Mouse (Mus musculus): ENCODE data around the gene Lrtm2. TPM values are rescaled to one million over a fixed set of nuclear protein-coding genes. Genes with fewer than 3 reads are reported as not detected.

Gene Lrtm2
- polyA plus RNA-seq (2015; fragmentation: Nextera tagmentation; extraction: Ambion mirVana) = 0.04 TPM in 2 replicates

GRCm38 (mm10) chr6:119330506-119330905 lies at the start of gene Lrtm2:
TSS of gene Lrtm2 (minus strand) at chr6:119330766.
- H3K36me3 ChIP-seq (ENCODE audit: control insufficient read depth, insufficient read depth) = no peaks in the 10 kb centered on the region
- H3K27me3 ChIP-seq (replicated peaks; ENCODE audit: control insufficient read depth, insufficient read depth, low read length) = peaks cover 41% of the 10 kb centered on the region
- H3K27ac ChIP-seq (ENCODE audit: low read depth, low read length) = no peak within 1 kb of the TSS
- peak within 1 kb of the TSS; percentile 9; the same call in 1 of the 2 replicates for H3K4me3 ChIP-seq (ENCODE audit: low read depth, low read length)
- peak within 1 kb of the TSS; percentile 48 for H3K4me2 ChIP-seq (replicated peaks; ENCODE audit: low read depth)
- H3K9me3 ChIP-seq (ENCODE audit: control insufficient read depth) = no peaks in the 10 kb centered on the region
- no peaks in the 10 kb centered on the region for H3K4me1 ChIP-seq (replicated peaks; ENCODE audit: control insufficient read depth, insufficient read depth, low read length)
- WGBS = under 1% methylated on average over 26 of the region's 31 CpGs
- no peak within 1 kb of the TSS for H3K9ac ChIP-seq (ENCODE audit: low read depth, low read length)
- ATAC-seq = no peak
- no peak for TF ChIP-seq CTCF (IDR thresholded peaks at IDR 0.05; ENCODE audit: low read depth)

GRCm38 (mm10) chr6:119378631-119379030 lies 48.1 kb upstream of the Lrtm2 start:
- Histone ChIP-seq H3K9ac (ENCODE audit: low read depth, low read length) (no peak overlapping the region), H3K4me1 (replicated peaks; ENCODE audit: control insufficient read depth, insufficient read depth, low read length) (peaks cover 3% of the 10 kb centered on the region; the same call in 1 of the 2 replicates), H3K27me3 (replicated peaks; ENCODE audit: control insufficient read depth, insufficient read depth, low read length) (no peaks in the 10 kb centered on the region), H3K4me2 (replicated peaks; ENCODE audit: low read depth) (no peak overlapping the region), H3K9me3 (ENCODE audit: control insufficient read depth) (no peaks in the 10 kb centered on the region), H3K4me3 (ENCODE audit: low read depth, low read length) (no peak overlapping the region), H3K27ac (ENCODE audit: low read depth, low read length) (no peak overlapping the region), H3K36me3 (ENCODE audit: control insufficient read depth, insufficient read depth) (0 out of 2 replicates have a peak, but pooled peaks cover 5% of the 10 kb centered on the region)
- WGBS = 82% methylated on average over 1 of the region's 1 CpGs
- no peak for ATAC-seq
- 0 out of 2 replicates have a peak, but pooled peaks have one; percentile 20 for TF ChIP-seq CTCF (IDR thresholded peaks at IDR 0.05; ENCODE audit: low read depth)

- no peak overlapping the region for H3K9ac ChIP-seq (ENCODE audit: low read depth, low read length)
- no peak overlapping the region for H3K4me2 ChIP-seq (replicated peaks; ENCODE audit: low read depth)
- no peak overlapping the region for H3K4me3 ChIP-seq (ENCODE audit: low read depth, low read length)
- ATAC-seq = peak; percentile 63
- no peaks in the 10 kb centered on the region for H3K27me3 ChIP-seq (replicated peaks; ENCODE audit: control insufficient read depth, insufficient read depth, low read length)
- 0 out of 2 replicates have a peak, but pooled peaks cover 5% of the 10 kb centered on the region for H3K36me3 ChIP-seq (ENCODE audit: control insufficient read depth, insufficient read depth)
- 12% methylated on average over 2 of the region's 2 CpGs for WGBS
- no peak overlapping the region for H3K27ac ChIP-seq (ENCODE audit: low read depth, low read length)
- no peak for TF ChIP-seq CTCF (IDR thresholded peaks at IDR 0.05; ENCODE audit: low read depth)
- peaks cover 8% of the 10 kb centered on the region; the same call in 1 of the 2 replicates for H3K4me1 ChIP-seq (replicated peaks; ENCODE audit: control insufficient read depth, insufficient read depth, low read length)
- H3K9me3 ChIP-seq (ENCODE audit: control insufficient read depth) = no peaks in the 10 kb centered on the region
Measured at GRCm38 (mm10) chr6:119377613-119378012, 47.0 kb upstream of the Lrtm2 start.

GRCm38 (mm10) chr6:119375035-119375434 lies 44.5 kb upstream of the Lrtm2 start:
- Histone ChIP-seq H3K4me1 (replicated peaks; ENCODE audit: control insufficient read depth, insufficient read depth, low read length) (peaks cover 8% of the 10 kb centered on the region; the same call in 1 of the 2 replicates), H3K4me3 (ENCODE audit: low read depth, low read length) (no peak overlapping the region), H3K36me3 (ENCODE audit: control insufficient read depth, insufficient read depth) (0 out of 2 replicates have a peak, but pooled peaks cover 5% of the 10 kb centered on the region), H3K4me2 (replicated peaks; ENCODE audit: low read depth) (no peak overlapping the region), H3K27ac (ENCODE audit: low read depth, low read length) (no peak overlapping the region), H3K9me3 (ENCODE audit: control insufficient read depth) (no peaks in the 10 kb centered on the region), H3K9ac (ENCODE audit: low read depth, low read length) (no peak overlapping the region), H3K27me3 (replicated peaks; ENCODE audit: control insufficient read depth, insufficient read depth, low read length) (no peaks in the 10 kb centered on the region)
- WGBS = 78% methylated on average over 5 of the region's 5 CpGs
- peak; percentile 44 for TF ChIP-seq CTCF (IDR thresholded peaks at IDR 0.05; ENCODE audit: low read depth)
- no peak for ATAC-seq

- TF ChIP-seq CTCF (IDR thresholded peaks at IDR 0.05; ENCODE audit: low read depth) = no peak
Measured at GRCm38 (mm10) chr6:119373000-119373705, 42.6 kb upstream of the Lrtm2 start.

GRCm38 (mm10) chr6:119372237-119372636 lies 41.7 kb upstream of the Lrtm2 start:
- H3K36me3 ChIP-seq (ENCODE audit: control insufficient read depth, insufficient read depth) = peaks cover 9% of the 10 kb centered on the region
- no peak overlapping the region for H3K27ac ChIP-seq (ENCODE audit: low read depth, low read length)
- H3K9ac ChIP-seq (ENCODE audit: low read depth, low read length) = no peak overlapping the region
- 0 out of 2 replicates have a peak, but pooled peaks cover 8% of the 10 kb centered on the region for H3K4me1 ChIP-seq (replicated peaks; ENCODE audit: control insufficient read depth, insufficient read depth, low read length)
- no peak overlapping the region for H3K4me3 ChIP-seq (ENCODE audit: low read depth, low read length)
- no peaks in the 10 kb centered on the region for H3K27me3 ChIP-seq (replicated peaks; ENCODE audit: control insufficient read depth, insufficient read depth, low read length)
- H3K4me2 ChIP-seq (replicated peaks; ENCODE audit: low read depth) = no peak overlapping the region
- TF ChIP-seq CTCF (IDR thresholded peaks at IDR 0.05; ENCODE audit: low read depth) = no peak
- H3K9me3 ChIP-seq (ENCODE audit: control insufficient read depth) = no peaks in the 10 kb centered on the region
- no peak for ATAC-seq
- WGBS = 35% methylated on average over 5 of the region's 5 CpGs

More at GRCm38 (mm10) chr6:119373000-119373705, 42.6 kb upstream of the Lrtm2 start:
- peaks cover 8% of the 10 kb centered on the region for H3K36me3 ChIP-seq (ENCODE audit: control insufficient read depth, insufficient read depth)
- H3K4me1 ChIP-seq (replicated peaks; ENCODE audit: control insufficient read depth, insufficient read depth, low read length) = 0 out of 2 replicates have a peak, but pooled peaks cover 8% of the 10 kb centered on the region
- no peak overlapping the region for H3K4me2 ChIP-seq (replicated peaks; ENCODE audit: low read depth)
- H3K9me3 ChIP-seq (ENCODE audit: control insufficient read depth) = no peaks in the 10 kb centered on the region
- no peak overlapping the region for H3K4me3 ChIP-seq (ENCODE audit: low read depth, low read length)
- H3K9ac ChIP-seq (ENCODE audit: low read depth, low read length) = no peak overlapping the region
- no peaks in the 10 kb centered on the region for H3K27me3 ChIP-seq (replicated peaks; ENCODE audit: control insufficient read depth, insufficient read depth, low read length)
- no peak overlapping the region for H3K27ac ChIP-seq (ENCODE audit: low read depth, low read length)
- ATAC-seq = no peak
